Comparison of ENCODE assay signal across 11 mouse cellular contexts in genomic region chr7:121596401-121596800, GRCm38 (mm10).
A peak's percentile ranks its signal among the peaks of the same experiment; 100 is the strongest.
DNase-seq lines count a peak whose midpoint lies in the region; ATAC-seq and TF ChIP-seq lines count a peak whose summit lies in the region.
"Had no signal": no experiment of that assay in that cellular context is flagged by ENCODE, and none has a peak within 500 bp of the region (broad histone marks: within the 10 kb centered on the region; RNA-seq: fewer than 3 reads in every experiment).

No protein-coding gene starts in this region.

- H3K4me1 ChIP-seq in heart, embryonic 10.5 days, result no peaks in the 10 kb centered on the region
- no peaks in the 10 kb centered on the region for H3K4me1 ChIP-seq in lung, adult 2 months (ENCODE audit: control insufficient read depth, insufficient read depth, low read length)
- no peaks in the 10 kb centered on the region for H3K4me1 ChIP-seq in liver, embryonic 13.5 days (replicated peaks)
- H3K4me1 ChIP-seq: intestine, embryonic 15.5 days had no signal

- TF ChIP-seq CTCF in lung, adult 2 months (IDR thresholded peaks at IDR 0.05; ENCODE audit: insufficient read depth, low read length), result no peak

- H3K27ac ChIP-seq in heart, embryonic 10.5 days, result no peak overlapping the region
- H3K27ac ChIP-seq in liver, embryonic 13.5 days, result no peak overlapping the region
- H3K27ac ChIP-seq: intestine, embryonic 15.5 days; macrophage had no signal

- H3K27me3 ChIP-seq in heart, embryonic 10.5 days (ENCODE audit: insufficient read depth, poor library complexity, severe bottlenecking), result no peaks in the 10 kb centered on the region
- H3K27me3 ChIP-seq in liver, embryonic 13.5 days, result no peaks in the 10 kb centered on the region
- H3K27me3 ChIP-seq: intestine, embryonic 15.5 days had no signal

- no peak overlapping the region for H3K9ac ChIP-seq in liver, embryonic 13.5 days
- H3K9ac ChIP-seq: intestine, embryonic 15.5 days had no signal

- no peak for ATAC-seq in liver, embryonic 13.5 days (ENCODE audit: low read depth)
- ATAC-seq: intestine, embryonic 15.5 days had no signal

- H3K36me3 ChIP-seq in heart, embryonic 10.5 days, result no peaks in the 10 kb centered on the region
- H3K36me3 ChIP-seq in liver, embryonic 13.5 days, result no peaks in the 10 kb centered on the region
- H3K36me3 ChIP-seq: intestine, embryonic 15.5 days had no signal

- no peak overlapping the region for H3K4me3 ChIP-seq in heart, embryonic 10.5 days
- H3K4me3 ChIP-seq in lung, adult 2 months (replicated peaks; ENCODE audit: extremely low read depth, low read depth, low read length), result no peak overlapping the region
- H3K4me3 ChIP-seq in liver, embryonic 13.5 days (replicated peaks), result no peak overlapping the region
- H3K4me3 ChIP-seq: erythroblast, embryonic 14.5 days; intestine, embryonic 15.5 days had no signal

- no peaks in the 10 kb centered on the region for H3K9me3 ChIP-seq in heart, embryonic 10.5 days
- 0 out of 2 replicates have a peak, but pooled peaks cover 2% of the 10 kb centered on the region for H3K9me3 ChIP-seq in liver, embryonic 13.5 days (replicated peaks)
- H3K9me3 ChIP-seq: intestine, embryonic 15.5 days had no signal

- H3K4me2 ChIP-seq in liver, embryonic 13.5 days, result no peak overlapping the region
- H3K4me2 ChIP-seq: intestine, embryonic 15.5 days had no signal

- peak; percentile 1 to 16 for DNase-seq in heart, adult 18-20 months
- DNase-seq in heart, embryonic 10.5 days (ENCODE audit: low spot score), result no peak
- peak; percentile 43 for DNase-seq in lung, postnatal 10 days
- no peak for DNase-seq in lung, adult 2 months
- peak; percentile 35 for DNase-seq in adipocyte (ENCODE audit: low spot score)
- peak; percentile 7 for DNase-seq in liver, embryonic 13.5 days
- no peak for DNase-seq in frontal cortex, postnatal 25 days (ENCODE audit: low spot score in 2 of 2)
- DNase-seq in left cerebral cortex, adult 9 months (ENCODE audit: low spot score in 2 of 2), result no peak

- no peak for TF ChIP-seq POLR2A in lung, adult 2 months (IDR thresholded peaks at IDR 0.05; ENCODE audit: borderline replicate concordance, extremely low read depth, low read depth, low read length)

- WGBS in heart, embryonic 10.5 days, result 65% methylated on average over 3 of the region's 3 CpGs
- 67% methylated on average over 3 of the region's 3 CpGs for WGBS in lung, adult 2 months
- 55% methylated on average over 3 of the region's 3 CpGs for WGBS in liver, embryonic 13.5 days (ENCODE audit: insufficient replicate concordance)

Comparison
In these comparisons a context has a peak if more than half of its experiments do, and no peak if none do; other contexts are left out.
1. DNase-seq: peak in heart, adult 18-20 months (2 of 2), lung, postnatal 10 days (single experiment), adipocyte (single experiment) and liver, embryonic 13.5 days (single experiment); none in heart, embryonic 10.5 days (single experiment), lung, adult 2 months (single experiment), frontal cortex, postnatal 25 days (0 of 2) and left cerebral cortex, adult 9 months (0 of 2).